Mouse (Mus musculus): ENCODE measurements around the gene Sipa1l3. TPM values are rescaled to one million over a fixed set of nuclear protein-coding genes. Genes with fewer than 3 reads are reported as not detected.
A peak's percentile ranks its signal among the peaks of the same experiment; 100 is the strongest.

The Sipa1l3 gene
- total RNA-seq, 2 experiments from 2014 or later: 6.3 to 6.5 TPM

- DNase-seq: no peak
- intact Hi-C loops (cut with DNase I): no loop called here
Measured at GRCm38 (mm10) chr7:29317558-29317957, 200.9 kb downstream of the Sipa1l3 start.

GRCm38 (mm10) chr7:29316976-29317375 is 201.5 kb downstream of the Sipa1l3 start:
- DNase-seq: no peak
- intact Hi-C loops (cut with DNase I): no loop called here

GRCm38 (mm10) chr7:29316137-29316734 is 202.2 kb downstream of the Sipa1l3 start:
- intact Hi-C loops (cut with DNase I): no loop called here
- no peak for DNase-seq

- no peak for DNase-seq
- intact Hi-C loops (cut with DNase I): no loop called here
Measured at GRCm38 (mm10) chr7:29314844-29315628, 203.4 kb downstream of the Sipa1l3 start.

GRCm38 (mm10) chr7:29313572-29314261 is 204.7 kb downstream of the Sipa1l3 start:
- intact Hi-C loops (cut with DNase I): no loop called here
- DNase-seq: no peak

- no peak for DNase-seq
- intact Hi-C loops (cut with DNase I): no loop called here
Measured at GRCm38 (mm10) chr7:29313051-29313450, 205.4 kb downstream of the Sipa1l3 start.

GRCm38 (mm10) chr7:29309749-29310148 is 208.7 kb downstream of the Sipa1l3 start:
- DNase-seq: no peak
- intact Hi-C loops (cut with DNase I): no loop called here

GRCm38 (mm10) chr7:29309221-29309721 is 209.2 kb downstream of the Sipa1l3 start:
- intact Hi-C loops (cut with DNase I): no loop called here
- DNase-seq: peak in 1 of 2 experiments; percentile 40

- DNase-seq: peak; percentile 89 to 92
- intact Hi-C loops (cut with DNase I): no loop called here
Measured at GRCm38 (mm10) chr7:29307350-29308104, 210.9 kb downstream of the Sipa1l3 start.

- no peak for DNase-seq
- intact Hi-C loops (cut with DNase I): no loop called here
Measured at GRCm38 (mm10) chr7:29306619-29307018, 211.8 kb downstream of the Sipa1l3 start.

GRCm38 (mm10) chr7:29306108-29306507 is 212.3 kb downstream of the Sipa1l3 start:
- intact Hi-C loops (cut with DNase I): no loop called here
- no peak for DNase-seq

GRCm38 (mm10) chr7:29305263-29305988 is 213.0 kb downstream of the Sipa1l3 start:
- intact Hi-C loops (cut with DNase I): no loop called here
- DNase-seq: no peak

- intact Hi-C loops (cut with DNase I): loop anchor here (5.0 kb wide), 1 partner anchor 177 kb away; the partner anchor contains the start of gene Ryr1
- no peak for DNase-seq
Measured at GRCm38 (mm10) chr7:29304463-29305262, 213.8 kb downstream of the Sipa1l3 start.

- DNase-seq: peak; percentile 58 to 66
- intact Hi-C loops (cut with DNase I): loop anchor here (5.0 kb wide), 1 partner anchor 177 kb away; the partner anchor contains the start of gene Ryr1
Measured at GRCm38 (mm10) chr7:29303738-29304462, 214.5 kb downstream of the Sipa1l3 start, which contains the start of gene Dpf1. Dpf1 (plus strand) TSS chr7:29303951.

GRCm38 (mm10) chr7:29302641-29303040 is 215.8 kb downstream of the Sipa1l3 start:
- intact Hi-C loops (cut with DNase I): loop anchor here (5.0 kb wide), 1 partner anchor 175 kb away; the partner anchor contains the start of gene Ryr1
- DNase-seq: no peak

- DNase-seq: peak in 1 of 2 experiments; percentile 52
- intact Hi-C loops (cut with DNase I): loop anchor here (5.0 kb wide), 1 partner anchor 174 kb away; the partner anchor contains the start of gene Ryr1
Measured at GRCm38 (mm10) chr7:29301127-29301566, 217.3 kb downstream of the Sipa1l3 start.

GRCm38 (mm10) chr7:29296998-29297397 is 221.4 kb downstream of the Sipa1l3 start:
- intact Hi-C loops (cut with DNase I): loop anchor here (10.0 kb wide), 1 partner anchor 312 kb away; the partner anchor contains the start of genes Eif3k and Map4k1
- DNase-seq: peak; percentile 23 to 51
